Mouse (Mus musculus) forebrain, embryonic 10.5 days (tissue): ENCODE data around the gene Tmprss12. TPM values are rescaled to one million over a fixed set of nuclear protein-coding genes. Genes with fewer than 3 reads are reported as not detected.
"Not testable (repeated sequence)": the region's sequence is repeated elsewhere in the genome, so short reads cannot be mapped to it uniquely, and the experiment has no call there.

Source experiments
- DNase-seq: peaks from one replicate; pipeline ENCODE4 v3.0.0-alpha.2; 2017; ENCODE audit warnings: low spot score; ENCODE audit errors: extremely low spot score
- H3K27ac ChIP-seq: fragments of 300-500 bp; sonication (generic); 2 replicates; pipeline ENCODE4 v1.5.1; 2016; ENCODE audit warnings: mild to moderate bottlenecking
- H3K27me3 ChIP-seq: fragments of 300-500 bp; sonication (generic); 2 replicates; pipeline ENCODE4 v1.6.1; 2016; ENCODE audit warnings: mild to moderate bottlenecking; ENCODE audit not compliant: poor library complexity, severe bottlenecking
- H3K36me3 ChIP-seq: fragments of 300-500 bp; sonication (generic); replicated peaks from 2 replicates; pipeline ENCODE4 v1.6.1; 2016; ENCODE audit warnings: mild to moderate bottlenecking, moderate library complexity
- H3K4me1 ChIP-seq: fragments of 300-500 bp; sonication (generic); 2 replicates; pipeline ENCODE4 v1.6.1; 2016
- H3K4me3 ChIP-seq: fragments of 300-500 bp; sonication (generic); 2 replicates; pipeline ENCODE4 v1.5.1; 2016; ENCODE audit warnings: mild to moderate bottlenecking, moderate library complexity
- H3K9me3 ChIP-seq: fragments of 300-500 bp; sonication (generic); 2 replicates; pipeline ENCODE4 v1.6.1; 2016; ENCODE audit warnings: mild to moderate bottlenecking, moderate library complexity
- WGBS: fragments of 180-500 bp; shearing (Covaris S2); methylation state at CpG from one replicate; pipeline ENCODE4 v1.1.7; 2016; 5-methylcytosine and 5-hydroxymethylcytosine counted together
- polyA plus RNA-seq: library from polyadenylated mRNA; unstranded; fragments of >200 nt; fragmentation: Nextera tagmentation; extraction: Ambion mirVana; gene quantifications from 2 replicates; pipeline ENCODE4 v1.2.1, GENCODE M21; 2016

Gene Tmprss12
- polyA plus RNA-seq, 1 experiment from 2014 or later: not detected

GRCm38 (mm10) chr15:100258646-100259425 lies 21.8 kb upstream of the Tmprss12 start:
- no peak for DNase-seq
- Histone ChIP-seq H3K9me3 (no peaks in the 10 kb centered on the region), H3K27ac (no peak overlapping the region), H3K27me3 (no peaks in the 10 kb centered on the region), H3K4me1 (no peaks in the 10 kb centered on the region), H3K36me3 (peaks cover 75% of the 10 kb centered on the region), H3K4me3 (no peak overlapping the region)
- 95% methylated on average over 7 of the region's 7 CpGs for WGBS

- not testable (repeated sequence) for H3K9me3 ChIP-seq, H3K27ac ChIP-seq, H3K4me1 ChIP-seq, H3K4me3 ChIP-seq, H3K27me3 ChIP-seq, DNase-seq
- peaks cover 60% of the 10 kb centered on the region for H3K36me3 ChIP-seq
- 89% methylated on average over 7 of the region's 7 CpGs for WGBS
These were observed 20.3 kb upstream of the Tmprss12 start for GRCm38 (mm10) chr15:100260351-100260750.

GRCm38 (mm10) chr15:100263246-100263905 lies 17.3 kb upstream of the Tmprss12 start:
- Histone ChIP-seq H3K4me3 (no peak overlapping the region), H3K27me3 (no peaks in the 10 kb centered on the region), H3K36me3 (peaks cover 30% of the 10 kb centered on the region), H3K9me3 (no peaks in the 10 kb centered on the region), H3K4me1 (no peaks in the 10 kb centered on the region), H3K27ac (no peak overlapping the region)
- 24% methylated on average over 4 of the region's 4 CpGs for WGBS
- no peak for DNase-seq

- Histone ChIP-seq H3K27me3 (peaks cover 15% of the 10 kb centered on the region), H3K27ac (no peak overlapping the region), H3K4me3 (no peak overlapping the region), H3K36me3 (peaks cover 13% of the 10 kb centered on the region), H3K9me3 (no peaks in the 10 kb centered on the region), H3K4me1 (peaks cover 11% of the 10 kb centered on the region)
- DNase-seq: no peak
- whole genome bisulfite sequencing: 85% methylated on average over 4 of the region's 5 CpGs
These were observed 14.9 kb upstream of the Tmprss12 start for GRCm38 (mm10) chr15:100265586-100266325.

- Histone ChIP-seq H3K27me3 (peaks cover 23% of the 10 kb centered on the region), H3K36me3 (no peaks in the 10 kb centered on the region), H3K9me3 (peaks cover 14% of the 10 kb centered on the region; the same call in 1 of the 2 replicates), H3K4me1 (peaks cover 11% of the 10 kb centered on the region), H3K4me3 (no peak overlapping the region), H3K27ac (no peak overlapping the region)
- DNase-seq: no peak
- 80% methylated on average over 2 of the region's 2 CpGs for WGBS
These were observed 11.7 kb upstream of the Tmprss12 start for GRCm38 (mm10) chr15:100268916-100269315.

GRCm38 (mm10) chr15:100269776-100270175 lies 10.9 kb upstream of the Tmprss12 start:
- 13% methylated on average over 9 of the region's 9 CpGs for WGBS

GRCm38 (mm10) chr15:100270609-100271008 lies 10.0 kb upstream of the Tmprss12 start:
- WGBS: 14% methylated on average over 7 of the region's 7 CpGs
- H3K27me3 ChIP-seq: peaks cover 23% of the 10 kb centered on the region

More at GRCm38 (mm10) chr15:100269776-100270175, 10.9 kb upstream of the Tmprss12 start:
- Histone ChIP-seq H3K4me3 (no peak overlapping the region; the same call in 1 of the 2 replicates), H3K27me3 (peaks cover 23% of the 10 kb centered on the region), H3K27ac (no peak overlapping the region), H3K9me3 (peaks cover 14% of the 10 kb centered on the region; the same call in 1 of the 2 replicates), H3K4me1 (peaks cover 11% of the 10 kb centered on the region), H3K36me3 (no peaks in the 10 kb centered on the region)
- DNase-seq: no peak

GRCm38 (mm10) chr15:100271411-100271810 lies 9.2 kb upstream of the Tmprss12 start:
- Histone ChIP-seq H3K36me3 (no peaks in the 10 kb centered on the region), H3K27ac (no peak overlapping the region), H3K4me3 (no peak overlapping the region), H3K27me3 (peaks cover 23% of the 10 kb centered on the region), H3K9me3 (peaks cover 14% of the 10 kb centered on the region; the same call in 1 of the 2 replicates), H3K4me1 (peaks cover 11% of the 10 kb centered on the region)
- 62% methylated on average over 14 of the region's 14 CpGs for WGBS
- no peak for DNase-seq

More at GRCm38 (mm10) chr15:100270609-100271008, 10.0 kb upstream of the Tmprss12 start:
- Histone ChIP-seq H3K4me1 (peaks cover 11% of the 10 kb centered on the region), H3K9me3 (peaks cover 14% of the 10 kb centered on the region; the same call in 1 of the 2 replicates)
- H3K27ac ChIP-seq, H3K4me3 ChIP-seq, DNase-seq, H3K36me3 ChIP-seq: not testable (repeated sequence)

GRCm38 (mm10) chr15:100273791-100274308 lies 6.8 kb upstream of the Tmprss12 start:
- not testable (repeated sequence) for H3K27ac ChIP-seq, DNase-seq, H3K4me3 ChIP-seq, H3K36me3 ChIP-seq
- H3K27me3 ChIP-seq: peaks cover 23% of the 10 kb centered on the region
- H3K9me3 ChIP-seq: peaks cover 14% of the 10 kb centered on the region; the same call in 1 of the 2 replicates
- 92% methylated on average over 4 of the region's 4 CpGs for WGBS
- peaks cover 11% of the 10 kb centered on the region for H3K4me1 ChIP-seq

GRCm38 (mm10) chr15:100274790-100275559 lies 5.7 kb upstream of the Tmprss12 start:
- H3K4me1 ChIP-seq: peaks cover 4% of the 10 kb centered on the region
- peaks cover 15% of the 10 kb centered on the region for H3K27me3 ChIP-seq
- H3K27ac ChIP-seq: no peak overlapping the region
- H3K9me3 ChIP-seq: peaks cover 14% of the 10 kb centered on the region; the same call in 1 of the 2 replicates
- no peaks in the 10 kb centered on the region for H3K36me3 ChIP-seq
- H3K4me3 ChIP-seq: no peak overlapping the region
- DNase-seq: no peak
- 90% methylated on average over 7 of the region's 7 CpGs for WGBS

- 0 out of 2 replicates have a peak, but pooled peaks cover 2% of the 10 kb centered on the region for H3K27me3 ChIP-seq
- no peaks in the 10 kb centered on the region for H3K4me1 ChIP-seq
- H3K9me3 ChIP-seq: peaks cover 17% of the 10 kb centered on the region; the same call in 1 of the 2 replicates
- DNase-seq: no peak
- H3K27ac ChIP-seq: no peak overlapping the region
- WGBS: 89% methylated on average over 4 of the region's 4 CpGs
- H3K4me3 ChIP-seq: no peak overlapping the region
- no peaks in the 10 kb centered on the region for H3K36me3 ChIP-seq
These were observed 4.2 kb upstream of the Tmprss12 start for GRCm38 (mm10) chr15:100276403-100276802.

GRCm38 (mm10) chr15:100277586-100277985 lies 3.1 kb upstream of the Tmprss12 start:
- no peak overlapping the region for H3K27ac ChIP-seq
- no peaks in the 10 kb centered on the region for H3K27me3 ChIP-seq
- H3K4me3 ChIP-seq: no peak overlapping the region
- no peaks in the 10 kb centered on the region for H3K4me1 ChIP-seq
- 98% methylated on average over 3 of the region's 3 CpGs for WGBS
- no peak for DNase-seq
- H3K36me3 ChIP-seq: no peaks in the 10 kb centered on the region
- peaks cover 15% of the 10 kb centered on the region; the same call in 1 of the 2 replicates for H3K9me3 ChIP-seq
